Mouse (Mus musculus) kidney, embryonic 15.5 days (tissue): Measurements from ENCODE around the gene Map2k2. TPM values are rescaled to one million over a fixed set of nuclear protein-coding genes. Genes with fewer than 3 reads are reported as not detected.

Source experiments
- ATAC-seq: fragments of 200-750 bp; cut with Nextera tagmentation; replicated peaks from 2 replicates; pipeline ENCODE4 v1.8.0; 2017; ENCODE audit warnings: moderate TSS enrichment; ENCODE audit not compliant: low FRiP score
- H3K27ac ChIP-seq: fragments of 300-500 bp; sonication (generic); 2 replicates; pipeline ENCODE4 v1.5.1; 2015; ENCODE audit warnings: mild to moderate bottlenecking, inconsistent platforms
- H3K27me3 ChIP-seq: fragments of 300-500 bp; sonication (generic); 2 replicates; pipeline ENCODE4 v1.6.1; 2015; ENCODE audit warnings: inconsistent platforms
- H3K36me3 ChIP-seq: fragments of 300-500 bp; sonication (generic); 2 replicates; pipeline ENCODE4 v1.6.1; 2015; ENCODE audit warnings: inconsistent platforms
- H3K4me1 ChIP-seq: fragments of 300-500 bp; sonication (generic); 2 replicates; pipeline ENCODE4 v1.6.1; 2015; ENCODE audit warnings: inconsistent platforms
- H3K4me2 ChIP-seq: fragments of 300-500 bp; sonication (generic); 2 replicates; pipeline ENCODE4 v1.6.1; 2015; ENCODE audit warnings: moderate library complexity, mild to moderate bottlenecking, inconsistent platforms
- H3K4me3 ChIP-seq: fragments of 300-500 bp; sonication (generic); replicated peaks from 2 replicates; pipeline ENCODE4 v1.5.1; 2015; ENCODE audit warnings: mild to moderate bottlenecking, inconsistent platforms
- H3K9ac ChIP-seq: fragments of 300-500 bp; sonication (generic); 2 replicates; pipeline ENCODE4 v1.6.1; 2015; ENCODE audit warnings: mild to moderate bottlenecking, inconsistent platforms
- H3K9me3 ChIP-seq: fragments of 300-500 bp; sonication (generic); replicated peaks from 2 replicates; pipeline ENCODE4 v1.6.1; 2016; ENCODE audit warnings: inconsistent platforms
- WGBS: fragments of 180-500 bp; shearing (Covaris S2); methylation state at CpG from one replicate; pipeline ENCODE4 v1.1.7; 2015; ENCODE audit warnings: mixed read lengths; 5-methylcytosine and 5-hydroxymethylcytosine counted together
- polyA plus RNA-seq: library from polyadenylated mRNA; unstranded; fragments of >200 nt; fragmentation: Nextera tagmentation; extraction: Ambion mirVana; gene quantifications from 2 replicates; pipeline ENCODE4 v1.2.1, GENCODE M21; 2015

Map2k2 gene
- polyA plus RNA-seq, 1 experiment from 2014 or later = 202 TPM

- H3K4me2 ChIP-seq = no peak overlapping the region
- H3K4me3 ChIP-seq = no peak overlapping the region
- WGBS = 89% methylated on average over 1 of the region's 1 CpGs
- H3K36me3 ChIP-seq = peaks cover 87% of the 10 kb centered on the region
- H3K27ac ChIP-seq = no peak overlapping the region
- no peaks in the 10 kb centered on the region for H3K9me3 ChIP-seq
- no peaks in the 10 kb centered on the region for H3K27me3 ChIP-seq
- ATAC-seq = no peak
- H3K4me1 ChIP-seq = peaks cover 2% of the 10 kb centered on the region; the same call in 1 of the 2 replicates
- H3K9ac ChIP-seq = no peak overlapping the region
Observed at GRCm38 (mm10) chr10:81076356-81076755, 29.4 kb upstream of the Map2k2 start.

- Histone ChIP-seq H3K4me3 (no peak overlapping the region), H3K4me1 (no peaks in the 10 kb centered on the region; the same call in 1 of the 2 replicates), H3K4me2 (no peak overlapping the region), H3K27me3 (no peaks in the 10 kb centered on the region), H3K27ac (no peak overlapping the region), H3K9me3 (no peaks in the 10 kb centered on the region), H3K36me3 (peaks cover 90% of the 10 kb centered on the region), H3K9ac (no peak overlapping the region)
- 93% methylated on average over 11 of the region's 11 CpGs for WGBS
- no peak for ATAC-seq
Observed at GRCm38 (mm10) chr10:81077916-81078315, 27.8 kb upstream of the Map2k2 start.

DNA sequence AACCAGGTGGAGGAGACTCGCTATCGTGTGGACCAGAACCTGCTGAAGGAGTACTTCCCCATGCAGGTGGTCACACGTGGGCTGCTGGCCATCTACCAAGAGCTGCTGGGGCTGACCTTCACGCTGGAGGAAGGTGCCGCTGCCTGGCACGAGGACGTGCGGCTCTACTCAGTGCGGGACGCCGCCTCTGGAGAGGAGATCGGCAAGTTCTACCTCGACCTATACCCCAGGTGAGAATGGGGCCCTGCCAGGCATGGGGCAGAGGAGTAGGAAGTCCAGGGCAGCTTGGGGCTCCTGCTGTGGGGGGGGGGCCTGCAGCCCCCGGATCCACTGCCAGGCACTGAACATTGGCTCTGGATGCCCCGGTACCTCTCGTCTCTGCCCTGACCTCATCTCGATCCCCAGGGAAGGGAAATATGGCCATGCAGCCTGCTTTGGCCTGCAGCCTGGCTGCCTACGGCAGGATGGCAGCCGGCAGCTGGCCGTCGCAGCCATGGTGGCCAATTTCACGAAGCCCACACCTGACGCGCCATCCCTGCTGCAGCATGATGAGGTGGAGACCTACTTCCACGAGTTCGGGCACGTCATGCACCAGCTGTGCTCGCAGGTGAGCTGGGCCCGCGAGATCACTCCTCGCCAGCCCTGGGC lies 25.6 kb upstream of the Map2k2 start:
- 95% methylated on average over 29 of the region's 31 CpGs for WGBS
- no peak overlapping the region for H3K9ac ChIP-seq
- H3K27ac ChIP-seq = no peak overlapping the region
- no peak for ATAC-seq
- no peak overlapping the region for H3K4me2 ChIP-seq
- no peak overlapping the region for H3K4me3 ChIP-seq
- no peaks in the 10 kb centered on the region for H3K27me3 ChIP-seq
- peaks cover 73% of the 10 kb centered on the region for H3K36me3 ChIP-seq
- no peaks in the 10 kb centered on the region; the same call in 1 of the 2 replicates for H3K4me1 ChIP-seq
- H3K9me3 ChIP-seq = no peaks in the 10 kb centered on the region

- 0 out of 2 replicates have a peak, but pooled peaks have one; percentile 34 for ATAC-seq
- no peaks in the 10 kb centered on the region for H3K27me3 ChIP-seq
- H3K4me1 ChIP-seq = no peaks in the 10 kb centered on the region
- H3K4me2 ChIP-seq = no peak overlapping the region
- no peak overlapping the region for H3K27ac ChIP-seq
- peaks cover 56% of the 10 kb centered on the region for H3K36me3 ChIP-seq
- H3K4me3 ChIP-seq = no peak overlapping the region
- WGBS = 71% methylated on average over 7 of the region's 7 CpGs
- H3K9me3 ChIP-seq = no peaks in the 10 kb centered on the region
- no peak overlapping the region for H3K9ac ChIP-seq
Observed at GRCm38 (mm10) chr10:81082168-81082960, 23.4 kb upstream of the Map2k2 start.

DNA sequence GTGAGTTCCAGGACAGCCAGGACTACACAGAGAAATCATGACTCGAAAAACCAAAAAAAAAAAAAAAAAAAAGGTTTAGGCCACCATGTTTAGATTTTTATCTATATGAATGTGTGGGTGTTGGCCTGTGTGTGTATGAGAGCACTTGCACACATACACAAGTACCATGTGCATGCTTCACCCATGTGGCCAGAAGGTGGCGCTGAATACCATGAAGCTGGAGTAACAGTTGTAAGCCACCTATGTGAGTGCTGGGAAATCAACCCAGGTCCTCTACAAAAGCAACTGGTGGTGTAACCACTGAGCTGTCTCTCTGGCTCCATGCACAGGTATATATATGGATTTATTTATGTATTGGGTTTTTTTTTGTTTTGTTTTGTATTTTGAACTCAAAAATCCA lies 18.7 kb upstream of the Map2k2 start:
- Histone ChIP-seq H3K9ac (no peak overlapping the region), H3K9me3 (no peaks in the 10 kb centered on the region), H3K27ac (no peak overlapping the region), H3K4me3 (no peak overlapping the region), H3K4me2 (no peak overlapping the region), H3K36me3 (peaks cover 10% of the 10 kb centered on the region), H3K4me1 (0 out of 2 replicates have a peak, but pooled peaks cover 4% of the 10 kb centered on the region), H3K27me3 (no peaks in the 10 kb centered on the region)
- WGBS = 53% methylated on average over 2 of the region's 2 CpGs
- ATAC-seq = no peak

DNA sequence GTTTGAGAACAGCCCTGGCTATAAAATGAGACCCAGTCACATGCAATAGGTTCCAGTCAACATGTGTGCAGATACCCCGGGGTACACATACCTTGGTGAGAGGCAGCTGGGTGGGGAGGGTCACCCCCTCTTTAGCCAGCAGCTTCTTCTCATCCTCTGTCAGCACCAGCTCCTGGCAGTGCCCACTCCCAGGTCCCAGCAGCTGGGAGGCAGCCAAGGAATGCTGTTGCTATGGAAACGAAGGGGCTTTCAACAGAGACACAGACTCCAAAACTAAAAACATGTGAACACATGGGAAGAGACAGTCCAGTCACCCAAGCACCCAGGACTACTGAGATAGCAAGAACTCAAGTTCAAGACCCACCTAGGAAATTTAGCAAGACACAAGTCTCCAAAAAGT lies 16.5 kb upstream of the Map2k2 start:
- 70% methylated on average over 2 of the region's 2 CpGs for WGBS
- H3K27ac ChIP-seq = no peak overlapping the region
- no peak overlapping the region for H3K4me2 ChIP-seq
- no peak for ATAC-seq
- H3K4me1 ChIP-seq = 0 out of 2 replicates have a peak, but pooled peaks cover 4% of the 10 kb centered on the region
- H3K27me3 ChIP-seq = no peaks in the 10 kb centered on the region
- H3K36me3 ChIP-seq = no peaks in the 10 kb centered on the region
- no peaks in the 10 kb centered on the region for H3K9me3 ChIP-seq
- H3K9ac ChIP-seq = no peak overlapping the region
- no peak overlapping the region for H3K4me3 ChIP-seq

DNA sequence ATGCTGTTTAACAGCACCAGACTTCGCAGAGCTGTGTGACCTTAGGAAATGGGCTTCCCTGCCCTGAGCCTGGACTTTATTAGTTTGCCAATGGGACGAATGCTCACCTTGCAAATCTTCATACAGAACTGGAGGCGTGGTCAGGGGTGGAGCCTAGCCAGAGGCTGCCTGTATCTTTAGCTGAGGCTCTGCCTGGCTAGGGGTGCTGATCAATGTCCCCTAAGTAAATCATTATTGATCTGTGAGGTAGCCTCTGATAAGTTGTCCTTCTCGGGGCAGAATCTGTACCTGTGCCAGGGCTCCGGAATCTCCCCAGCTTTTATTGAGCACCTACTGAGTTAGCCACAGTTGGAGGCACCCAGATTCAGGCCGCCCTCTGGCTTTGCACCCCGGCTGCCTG lies 15.1 kb upstream of the Map2k2 start:
- Histone ChIP-seq H3K9me3 (no peaks in the 10 kb centered on the region), H3K9ac (no peak overlapping the region), H3K27ac (no peak overlapping the region), H3K36me3 (no peaks in the 10 kb centered on the region), H3K4me2 (no peak overlapping the region), H3K4me3 (no peak overlapping the region), H3K4me1 (0 out of 2 replicates have a peak, but pooled peaks cover 4% of the 10 kb centered on the region), H3K27me3 (no peaks in the 10 kb centered on the region)
- no peak for ATAC-seq
- 74% methylated on average over 7 of the region's 7 CpGs for WGBS

GRCm38 (mm10) chr10:81092465-81093250 lies 13.1 kb upstream of the Map2k2 start:
- no peak overlapping the region for H3K4me3 ChIP-seq
- H3K4me2 ChIP-seq = no peak overlapping the region
- H3K4me1 ChIP-seq = 0 out of 2 replicates have a peak, but pooled peaks cover 4% of the 10 kb centered on the region
- H3K36me3 ChIP-seq = no peaks in the 10 kb centered on the region
- H3K27ac ChIP-seq = no peak overlapping the region
- 58% methylated on average over 22 of the region's 22 CpGs for WGBS
- no peak overlapping the region for H3K9ac ChIP-seq
- no peaks in the 10 kb centered on the region for H3K9me3 ChIP-seq
- ATAC-seq = no peak
- no peaks in the 10 kb centered on the region for H3K27me3 ChIP-seq

DNA sequence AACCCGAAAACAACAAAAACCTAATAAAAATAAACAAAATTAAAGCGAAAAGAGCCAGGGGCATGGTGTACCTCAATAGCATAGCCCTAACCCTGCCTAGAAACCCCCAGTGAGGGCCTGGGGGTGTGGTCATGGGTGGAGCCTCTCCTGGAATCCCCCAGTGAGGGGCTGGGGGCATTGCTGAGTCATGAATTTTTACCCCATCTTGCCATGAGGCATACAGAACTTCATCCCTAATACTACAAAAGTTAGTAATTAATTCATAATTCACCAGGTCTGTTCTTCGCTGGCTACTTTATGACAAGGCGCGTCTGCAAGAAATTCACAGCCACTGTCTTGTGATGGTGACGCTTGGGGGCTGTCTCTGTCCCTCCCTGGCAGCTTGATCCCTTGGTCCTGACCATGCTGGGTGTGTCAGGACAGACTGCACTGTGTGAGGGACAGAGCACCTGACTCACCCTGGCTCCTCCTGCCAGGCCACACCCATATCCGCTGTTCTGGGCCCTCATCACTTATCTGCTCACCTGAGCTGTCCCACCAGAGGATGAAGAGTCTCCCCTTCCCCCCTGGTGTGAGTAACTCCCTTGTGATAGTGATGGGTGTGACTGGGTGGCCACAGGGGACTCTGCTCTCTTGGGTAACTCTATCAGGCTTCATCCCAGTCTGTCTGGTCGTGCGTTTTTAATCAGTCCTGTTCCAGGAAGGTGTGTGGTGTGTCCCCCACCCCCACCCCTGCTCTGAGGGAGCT lies 10.6 kb upstream of the Map2k2 start:
- Histone ChIP-seq H3K36me3 (no peaks in the 10 kb centered on the region), H3K4me1 (no peaks in the 10 kb centered on the region), H3K27me3 (no peaks in the 10 kb centered on the region), H3K4me2 (no peak overlapping the region), H3K27ac (no peak overlapping the region), H3K4me3 (no peak overlapping the region), H3K9ac (no peak overlapping the region), H3K9me3 (no peaks in the 10 kb centered on the region)
- WGBS = 64% methylated on average over 9 of the region's 9 CpGs
- ATAC-seq = no peak; the same call in 1 of the 2 replicates

DNA sequence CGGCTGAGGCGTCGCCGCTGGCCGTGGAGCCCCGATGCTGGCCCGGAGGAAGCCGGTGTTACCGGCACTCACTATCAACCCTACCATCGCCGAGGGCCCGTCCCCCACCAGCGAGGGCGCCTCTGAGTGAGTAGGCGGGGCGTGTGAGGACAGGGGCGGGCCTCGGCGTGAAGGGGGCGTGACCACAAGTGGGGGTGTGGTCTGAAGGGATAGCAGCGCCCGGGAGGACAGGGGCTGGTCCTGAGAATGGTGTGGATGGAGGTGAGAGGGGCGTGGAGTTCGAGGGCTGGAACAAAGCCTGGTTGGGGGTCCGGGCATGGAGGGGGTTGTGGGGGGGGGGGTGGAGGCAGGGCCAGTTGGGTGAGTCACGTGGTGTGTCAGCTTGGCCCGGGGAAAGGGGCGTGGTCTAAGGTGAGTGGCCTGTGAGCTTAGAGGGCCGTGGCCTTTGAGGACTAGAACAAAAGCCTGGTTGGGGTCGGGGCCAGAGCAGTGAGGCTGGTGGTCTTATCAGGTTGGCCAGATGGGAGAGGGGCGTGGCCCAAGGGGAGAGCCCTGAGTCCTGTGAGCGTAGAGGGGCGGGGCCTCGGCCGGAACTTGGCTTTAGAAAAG lies 502 bp downstream of the Map2k2 start:
- under 1% methylated on average over 35 of the region's 35 CpGs for WGBS
- peak; percentile 85 for ATAC-seq
- peak overlapping the region; percentile 100 for H3K27ac ChIP-seq

DNA sequence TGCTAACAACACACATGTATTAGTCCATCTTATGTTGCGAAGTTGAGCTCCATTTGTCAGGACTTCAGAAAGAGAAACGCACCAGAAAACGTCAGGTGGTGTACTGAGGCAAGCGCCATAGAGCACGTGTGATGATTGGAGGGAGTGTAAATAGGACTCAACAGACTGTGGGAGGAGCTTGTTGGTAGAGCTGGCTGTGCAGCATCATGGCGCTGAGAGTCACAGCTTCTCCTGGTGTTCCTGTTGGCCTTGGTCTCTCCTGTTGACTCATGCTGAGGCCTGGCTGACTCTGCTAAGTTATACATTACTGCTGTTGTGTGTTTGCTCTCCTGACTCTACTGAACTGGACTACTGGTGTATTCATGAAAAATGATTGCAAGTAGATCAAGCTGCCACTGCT lies 7.2 kb downstream of the Map2k2 start:
- Histone ChIP-seq H3K36me3 (peaks cover 89% of the 10 kb centered on the region), H3K4me3 (no peak overlapping the region), H3K27me3 (no peaks in the 10 kb centered on the region), H3K9ac (no peak overlapping the region), H3K9me3 (no peaks in the 10 kb centered on the region), H3K27ac (no peak overlapping the region), H3K4me1 (no peaks in the 10 kb centered on the region), H3K4me2 (no peak overlapping the region)
- ATAC-seq = no peak
- 90% methylated on average over 6 of the region's 6 CpGs for WGBS

More for the DNA sequence above, 502 bp downstream of the Map2k2 start:
- peak overlapping the region; percentile 83 for H3K4me2 ChIP-seq
- peaks cover 35% of the 10 kb centered on the region for H3K36me3 ChIP-seq
- H3K4me3 ChIP-seq = peak overlapping the region; percentile 100
- H3K4me1 ChIP-seq = peaks cover 33% of the 10 kb centered on the region
- peak overlapping the region; percentile 99 for H3K9ac ChIP-seq
- H3K9me3 ChIP-seq = no peaks in the 10 kb centered on the region
- no peaks in the 10 kb centered on the region for H3K27me3 ChIP-seq
